10 mouse cellular contexts compared by ENCODE assay signal in genomic region chr8:88099526-88099925, GRCm38 (mm10). TPM values are rescaled to one million over a fixed set of nuclear protein-coding genes. Genes with fewer than 3 reads are reported as not detected.
A peak's percentile ranks its signal among the peaks of the same experiment; 100 is the strongest.
DNase-seq lines count a peak whose midpoint lies in the region; TF ChIP-seq lines count a peak whose summit lies in the region.
"Had no signal": no experiment of that assay in that cellular context is flagged by ENCODE, and none has a peak within 500 bp of the region (broad histone marks: within the 10 kb centered on the region; RNA-seq: fewer than 3 reads in every experiment).

No protein-coding gene starts in this region.

- TF ChIP-seq POLR2A in lung, adult 2 months (IDR thresholded peaks at IDR 0.05; ENCODE audit: borderline replicate concordance, extremely low read depth, low read depth, low read length): no peak

- H3K4me3 ChIP-seq in lung, adult 2 months (replicated peaks; ENCODE audit: extremely low read depth, low read depth, low read length): no peak overlapping the region
- H3K4me3 ChIP-seq: embryonic facial prominence, embryonic 12.5 days; limb, embryonic 13.5 days had no signal

- no peaks in the 10 kb centered on the region for H3K4me1 ChIP-seq in lung, adult 2 months (ENCODE audit: control insufficient read depth, insufficient read depth, low read length)
- H3K4me1 ChIP-seq: embryonic facial prominence, embryonic 12.5 days; limb, embryonic 13.5 days had no signal

- 0% methylated on average over 1 of the region's 1 CpGs for WGBS in lung, adult 2 months

- peak; percentile 68 for TF ChIP-seq CTCF in lung, adult 2 months (IDR thresholded peaks at IDR 0.05; ENCODE audit: insufficient read depth, low read length)

- peak; percentile 37 for DNase-seq in gastrocnemius, adult 18-20 months (ENCODE audit: low spot score)
- DNase-seq in gastrocnemius, postnatal 25 days: no peak
- DNase-seq in 3134 (ENCODE audit: extremely low read depth, insufficient read length, low spot score): peak; percentile 23
- DNase-seq in T-cell, adult 2 months (ENCODE audit: low spot score): peak; percentile 15
- DNase-seq in cerebellum, postnatal 36 days: peak; percentile 30 to 50
- DNase-seq in hindlimb bud, embryonic 11.5 days (ENCODE audit: extremely low spot score, low read depth, low spot score): peak; percentile 50
- DNase-seq in lung, adult 2 months: peak; percentile 20
- peak; percentile 21 for DNase-seq in skeletal muscle tissue, adult 2 months (ENCODE audit: low read depth, low spot score)

RNA-seq across cellular contexts. Expression of gene Cnep1r1, which starts 19.0 kb away (rescaled TPM):
- 10 to 100 TPM; 42.2 to 44.6 TPM for total RNA-seq in gastrocnemius, adult 18-20 months (2021)
- total RNA-seq in gastrocnemius, postnatal 25 days (2021): 10 to 100 TPM; 29.0 to 30.0 TPM
- polyA plus RNA-seq in lung, adult 2 months (2012; rRNA removed): 11.4 and 19.0 TPM in 2 replicates

RNA-seq across cellular contexts. Expression of gene Heatr3, which starts 38.1 kb away (rescaled TPM):
- 10 to 100 TPM; 29.7 to 30.2 TPM for total RNA-seq in gastrocnemius, adult 18-20 months (2021)
- 10 to 100 TPM; 22.5 to 25.7 TPM for total RNA-seq in gastrocnemius, postnatal 25 days (2021)
- polyA plus RNA-seq in lung, adult 2 months (2012; rRNA removed): 9.3 and 12.2 TPM in 2 replicates
